Mouse (Mus musculus) testis, postnatal 14 days (tissue): ENCODE results near the gene 4921517D22Rik.
"Not testable (repeated sequence)": the region's sequence is repeated elsewhere in the genome, so short reads cannot be mapped to it uniquely, and the experiment has no call there.

Experiments used
- DNase-seq: peaks from one replicate; pipeline ENCODE4 v3.0.0; 2021; ENCODE audit warnings: low spot score

The 4921517D22Rik gene

DNA sequence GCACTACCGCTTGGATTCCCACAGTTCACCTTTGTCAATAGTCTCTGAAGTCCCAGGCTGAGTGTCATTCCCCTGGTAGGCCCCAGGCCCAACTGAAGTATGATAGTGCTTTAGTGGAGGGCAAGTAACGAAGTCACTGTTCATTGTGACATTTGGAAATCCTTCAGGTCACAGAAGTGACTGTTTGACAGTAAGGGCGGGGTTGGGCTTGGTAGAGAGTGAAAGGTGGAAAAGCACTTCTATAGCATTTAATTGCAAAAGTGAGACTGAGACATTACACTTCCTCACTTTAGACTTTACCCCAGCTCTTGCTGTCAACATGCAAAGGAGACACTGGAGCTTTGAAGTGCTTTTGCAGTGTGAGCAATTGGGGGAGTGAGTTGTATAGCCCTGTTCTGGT, at the start of gene 4921517D22Rik:
4921517D22Rik (minus strand) TSS at position 101 of the 400 bp plus-strand sequence.
- no peak for DNase-seq

GRCm38 (mm10) chr13:59741697-59742096, 47.8 kb upstream of the 4921517D22Rik start:
- no peak for DNase-seq

DNA sequence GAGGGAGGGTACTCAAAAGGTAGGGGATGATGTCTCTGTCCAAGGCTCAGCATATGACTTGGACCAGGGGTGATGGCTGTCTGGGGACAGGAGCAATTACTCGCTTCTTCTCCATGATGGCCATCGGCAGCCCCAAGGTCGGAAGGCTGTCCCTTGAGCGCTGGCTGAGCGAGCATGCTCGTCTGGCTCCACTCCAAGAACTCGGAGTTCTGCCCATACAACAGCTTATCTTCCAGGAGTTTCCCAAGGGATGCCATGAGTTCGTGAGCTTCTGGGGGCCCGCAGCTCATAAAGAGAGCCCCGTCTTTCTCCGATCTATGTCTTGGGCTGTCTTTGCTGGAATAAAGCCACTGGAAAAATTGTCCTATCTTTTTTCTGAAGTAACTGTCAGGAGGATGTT, 47.2 kb upstream of the 4921517D22Rik start:
- DNase-seq = peak; percentile 73

DNA sequence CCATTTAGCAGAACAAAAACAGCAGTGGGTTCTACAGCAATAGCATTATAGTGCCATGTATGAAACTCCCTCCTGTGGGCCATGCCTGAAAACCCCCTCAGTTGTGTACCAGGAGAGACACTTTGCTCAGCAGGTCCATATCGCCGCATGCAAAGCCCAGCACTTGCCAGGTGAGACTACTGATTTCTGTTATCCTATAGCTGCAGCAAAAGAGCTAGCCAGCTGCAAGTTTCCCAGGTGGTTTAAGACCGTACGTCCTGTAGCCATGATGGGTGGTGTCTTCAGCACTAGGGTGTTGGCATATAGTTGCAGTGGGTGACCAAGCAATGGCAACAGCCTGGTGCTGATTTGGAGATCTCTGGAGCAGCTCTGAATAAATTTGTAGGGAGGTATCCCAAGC, 45.5 kb upstream of the 4921517D22Rik start:
- no peak for DNase-seq

DNA sequence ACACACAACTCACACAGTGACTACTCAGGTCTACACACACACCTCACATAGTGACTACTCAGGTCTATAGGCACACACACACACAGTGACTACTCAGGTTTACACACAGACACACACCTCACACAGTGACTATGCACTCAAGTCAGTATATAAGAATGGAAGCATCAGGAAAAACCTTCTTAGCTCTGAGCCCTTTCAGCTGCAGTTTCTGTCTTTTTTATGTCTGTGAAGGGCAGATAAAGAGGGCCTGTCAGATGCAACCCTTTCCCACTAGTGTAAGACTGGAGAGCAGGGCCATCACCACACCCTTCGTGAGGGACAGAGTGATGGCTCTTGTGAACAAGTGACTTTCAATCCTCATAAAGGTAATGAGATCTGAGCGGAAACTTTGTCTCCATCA, 44.5 kb upstream of the 4921517D22Rik start:
- no peak for DNase-seq

- DNase-seq = no peak
Observed at GRCm38 (mm10) chr13:59735190-59735589, 41.3 kb upstream of the 4921517D22Rik start.

GRCm38 (mm10) chr13:59734347-59734746, 40.4 kb upstream of the 4921517D22Rik start:
- DNase-seq = peak; percentile 55

DNA sequence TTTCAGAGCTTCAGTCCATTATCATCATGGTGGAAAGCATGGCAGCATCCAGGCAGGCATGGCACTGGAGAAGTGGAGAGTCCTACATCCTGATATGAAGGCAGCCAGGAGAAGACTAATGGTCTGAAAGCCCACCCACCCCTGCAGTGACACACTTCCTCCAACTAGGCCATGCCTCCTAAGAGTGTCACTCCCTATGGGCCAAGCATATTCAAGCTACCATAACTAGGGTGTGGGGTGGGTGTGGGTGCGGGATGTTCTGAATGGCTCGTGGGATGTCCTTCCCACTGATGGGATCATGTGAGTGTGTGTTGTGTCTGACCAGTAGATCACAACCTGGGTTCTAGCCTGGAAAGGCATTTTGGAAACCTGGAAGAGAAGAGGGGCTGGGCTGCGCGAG, 40.0 kb upstream of the 4921517D22Rik start:
- DNase-seq = no peak

DNA sequence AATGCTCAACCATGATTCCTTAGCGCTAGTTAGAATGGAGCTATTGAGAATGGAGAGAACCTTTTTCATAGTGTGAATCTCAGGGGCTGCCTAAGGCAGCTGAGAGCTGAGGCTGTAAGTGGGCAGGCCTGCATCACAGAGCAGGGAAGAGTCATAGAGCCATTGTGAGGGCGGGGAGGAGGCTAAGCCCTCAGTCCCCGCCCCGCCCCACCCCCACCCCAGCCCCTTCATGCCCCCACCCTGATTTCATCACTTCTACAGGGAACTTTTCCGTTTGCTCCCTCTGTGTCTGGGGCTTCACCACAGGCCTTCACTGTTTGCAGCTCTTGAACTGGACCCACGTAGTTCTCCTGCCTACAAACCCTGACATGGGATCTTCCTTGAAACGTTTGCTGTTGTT, 37.7 kb upstream of the 4921517D22Rik start, which contains the start of gene Spata31d1d:
Spata31d1d (minus strand) TSS at position 101 of the 400 bp plus-strand sequence.
- DNase-seq = no peak

DNA sequence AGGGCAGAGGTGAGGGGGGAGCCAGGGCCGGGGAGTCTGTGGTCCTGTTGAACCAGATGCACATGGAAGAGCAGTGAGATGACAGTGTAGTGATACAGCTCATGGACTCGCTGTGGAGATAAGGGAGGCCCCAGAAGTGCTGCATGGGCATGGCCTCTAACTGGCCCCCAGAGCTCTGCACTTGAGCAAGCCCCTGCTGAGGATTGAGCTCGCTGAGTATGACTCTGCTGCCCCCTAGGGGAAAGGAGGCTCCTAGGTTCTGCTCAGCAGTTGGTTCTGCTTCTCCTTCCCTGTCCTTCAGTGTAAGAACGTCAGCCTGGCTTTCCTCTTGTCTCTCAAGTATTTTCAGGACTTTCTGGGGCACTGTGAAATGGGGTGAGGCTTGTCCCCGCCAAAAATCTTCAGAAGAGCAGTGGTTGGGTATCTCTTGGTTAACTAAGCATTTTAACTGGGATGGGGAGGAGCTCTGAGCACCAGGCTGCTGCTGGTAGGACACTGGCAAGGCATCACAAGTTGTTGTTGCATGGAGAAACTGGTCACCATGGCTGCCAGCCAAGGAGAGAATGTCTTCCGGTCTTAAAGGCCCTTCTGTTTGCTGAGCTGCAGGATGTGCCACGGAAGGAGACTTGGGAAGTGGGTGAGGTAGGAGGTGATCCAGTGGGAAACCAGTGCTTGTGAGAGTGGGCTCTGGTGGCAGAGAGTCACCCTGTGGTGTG, 34.6 kb upstream of the 4921517D22Rik start:
- DNase-seq = peak; percentile 66

GRCm38 (mm10) chr13:59726139-59726867, 32.4 kb upstream of the 4921517D22Rik start:
- DNase-seq = no peak

GRCm38 (mm10) chr13:59722089-59722488, 28.2 kb upstream of the 4921517D22Rik start:
- DNase-seq = not testable (repeated sequence)

DNA sequence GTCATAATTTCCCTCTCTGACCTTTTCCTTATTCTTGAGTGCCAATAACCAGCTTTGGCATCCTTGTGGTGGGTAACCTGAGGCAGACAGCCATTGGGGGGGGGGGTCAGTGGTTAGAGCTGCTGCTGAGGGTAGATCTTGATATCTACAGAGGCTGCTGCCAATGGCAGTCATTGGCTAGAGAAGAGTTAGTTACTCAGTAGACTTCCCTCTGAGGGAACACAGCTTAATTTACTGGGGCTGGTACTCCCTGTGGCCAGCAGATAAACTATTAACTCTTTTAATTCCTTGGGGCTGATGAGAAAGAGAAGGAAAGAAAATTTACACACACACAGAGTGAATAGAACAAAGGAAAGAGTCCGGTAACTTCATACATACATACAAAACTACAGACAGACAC, 25.6 kb upstream of the 4921517D22Rik start:
- no peak for DNase-seq

GRCm38 (mm10) chr13:59718857-59719440, 25.0 kb upstream of the 4921517D22Rik start:
- DNase-seq = not testable (repeated sequence)

GRCm38 (mm10) chr13:59713710-59714109, 19.8 kb upstream of the 4921517D22Rik start:
- DNase-seq = no peak

GRCm38 (mm10) chr13:59711984-59712383, 18.1 kb upstream of the 4921517D22Rik start, which contains the start of gene Spata31d1b:
Gene Spata31d1b, plus strand, starts transcription at chr13:59712284.
- not testable (repeated sequence) for DNase-seq

GRCm38 (mm10) chr13:59710230-59710629, 16.3 kb upstream of the 4921517D22Rik start, which contains the start of gene Spata31d1a:
Gene Spata31d1a, minus strand, starts transcription at chr13:59710330.
- no peak for DNase-seq

DNA sequence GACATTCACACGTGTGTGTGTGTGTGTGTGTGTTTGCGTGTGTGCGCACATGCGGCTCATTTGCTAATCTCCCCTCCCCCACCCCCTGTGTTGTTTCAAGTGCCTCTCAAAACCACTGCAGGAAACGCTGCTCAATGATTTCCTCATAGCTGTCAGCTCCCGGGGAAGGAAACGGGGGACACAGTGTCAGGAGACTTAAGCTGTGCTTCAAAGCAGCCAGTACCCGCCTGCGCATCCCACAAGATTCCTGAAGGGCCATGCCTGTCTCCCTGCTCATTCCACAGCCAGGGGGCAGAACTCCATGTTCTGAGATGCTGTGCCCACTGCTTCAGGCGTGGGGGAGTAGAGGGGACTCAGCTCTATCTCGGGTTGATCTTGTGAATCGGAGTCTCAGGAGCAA, 10.7 kb upstream of the 4921517D22Rik start:
- no peak for DNase-seq

- no peak for DNase-seq
Observed at GRCm38 (mm10) chr13:59703514-59703913, 9.6 kb upstream of the 4921517D22Rik start.

- not testable (repeated sequence) for DNase-seq
Observed at GRCm38 (mm10) chr13:59700137-59700536, 6.2 kb upstream of the 4921517D22Rik start.

DNA sequence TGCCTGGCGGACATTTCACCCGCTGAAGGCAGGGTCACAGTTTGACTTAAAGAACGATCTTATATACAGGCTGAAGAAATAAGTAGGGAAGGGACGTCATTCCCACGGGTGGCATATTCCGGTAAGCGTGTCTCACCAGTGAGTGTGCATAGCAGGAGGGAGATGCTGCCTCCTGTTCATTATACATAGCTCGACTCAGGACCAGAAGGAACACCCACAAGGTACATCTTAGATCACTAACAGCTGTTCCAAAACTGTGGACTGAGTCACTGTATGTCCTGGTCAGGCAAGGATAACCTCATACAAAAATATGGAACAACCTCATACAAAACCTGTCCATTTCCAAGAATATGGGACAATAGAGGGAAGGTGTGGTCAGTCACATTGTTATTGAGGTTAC, 5.2 kb upstream of the 4921517D22Rik start:
- DNase-seq = no peak

DNA sequence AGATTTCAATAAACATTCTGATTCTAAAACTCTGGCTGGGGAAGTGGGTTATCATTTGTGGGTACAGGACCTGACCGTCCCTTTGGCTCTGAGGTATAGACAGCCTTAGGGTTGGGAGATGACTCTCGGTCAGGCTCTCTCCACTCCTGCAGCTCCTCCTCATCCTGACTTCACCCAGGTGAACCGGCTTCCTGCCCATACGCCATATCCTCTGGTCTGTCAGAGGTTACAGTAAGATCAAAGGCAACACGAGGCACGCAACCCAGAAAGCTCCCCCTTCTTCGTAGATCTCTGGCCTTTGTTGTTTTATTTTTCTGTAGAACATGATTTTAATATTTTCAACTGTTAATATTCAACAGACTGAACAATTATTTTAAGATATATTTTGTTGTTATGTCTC, 1.9 kb upstream of the 4921517D22Rik start:
- DNase-seq = no peak

- no peak for DNase-seq
Observed at GRCm38 (mm10) chr13:59691478-59691877, 2.4 kb downstream of the 4921517D22Rik start.
